Mouse (Mus musculus): ENCODE data around the gene Clcn3.
"Not testable (repeated sequence)": the region's sequence is repeated elsewhere in the genome, so short reads cannot be mapped to it uniquely, and the experiment has no call there.

Clcn3 gene

GRCm38 (mm10) chr8:60982701-60983687, at the start of gene Clcn3:
Gene Clcn3 (minus strand): TSS chr8:60983300.
- peak; percentile 97 for DNase-seq (ENCODE audit: inconsistent ontology term)

GRCm38 (mm10) chr8:60996468-60996867, 13.4 kb upstream of the Clcn3 start:
- no peak for DNase-seq (ENCODE audit: inconsistent ontology term)

- DNase-seq (ENCODE audit: inconsistent ontology term) = no peak
Observed at GRCm38 (mm10) chr8:60993639-60993986, 10.5 kb upstream of the Clcn3 start.

GRCm38 (mm10) chr8:60992910-60993638, 10.0 kb upstream of the Clcn3 start, which contains the start of gene Nek1:
Gene Nek1 (plus strand): TSS chr8:60993195.
- peak; percentile 99 for DNase-seq (ENCODE audit: inconsistent ontology term)

DNA sequence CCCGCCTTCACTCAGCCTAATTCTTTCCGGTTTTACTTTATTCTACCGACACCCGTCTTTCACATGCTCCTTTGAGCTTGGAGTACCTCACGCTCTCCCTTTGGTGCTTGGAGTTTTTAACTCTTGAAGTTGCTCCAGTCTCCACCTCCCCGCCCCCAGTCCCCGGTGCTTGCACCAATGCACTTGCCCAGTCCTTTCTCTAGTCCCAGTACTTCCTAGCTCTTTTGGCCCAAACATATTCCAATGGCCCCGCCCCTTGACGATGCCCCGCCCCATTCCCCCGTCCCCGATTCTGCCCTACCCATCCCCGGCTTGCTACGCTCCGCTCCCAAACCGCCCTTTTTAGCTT, 9.4 kb upstream of the Clcn3 start:
- peak; percentile 91 for DNase-seq (ENCODE audit: inconsistent ontology term)

DNA sequence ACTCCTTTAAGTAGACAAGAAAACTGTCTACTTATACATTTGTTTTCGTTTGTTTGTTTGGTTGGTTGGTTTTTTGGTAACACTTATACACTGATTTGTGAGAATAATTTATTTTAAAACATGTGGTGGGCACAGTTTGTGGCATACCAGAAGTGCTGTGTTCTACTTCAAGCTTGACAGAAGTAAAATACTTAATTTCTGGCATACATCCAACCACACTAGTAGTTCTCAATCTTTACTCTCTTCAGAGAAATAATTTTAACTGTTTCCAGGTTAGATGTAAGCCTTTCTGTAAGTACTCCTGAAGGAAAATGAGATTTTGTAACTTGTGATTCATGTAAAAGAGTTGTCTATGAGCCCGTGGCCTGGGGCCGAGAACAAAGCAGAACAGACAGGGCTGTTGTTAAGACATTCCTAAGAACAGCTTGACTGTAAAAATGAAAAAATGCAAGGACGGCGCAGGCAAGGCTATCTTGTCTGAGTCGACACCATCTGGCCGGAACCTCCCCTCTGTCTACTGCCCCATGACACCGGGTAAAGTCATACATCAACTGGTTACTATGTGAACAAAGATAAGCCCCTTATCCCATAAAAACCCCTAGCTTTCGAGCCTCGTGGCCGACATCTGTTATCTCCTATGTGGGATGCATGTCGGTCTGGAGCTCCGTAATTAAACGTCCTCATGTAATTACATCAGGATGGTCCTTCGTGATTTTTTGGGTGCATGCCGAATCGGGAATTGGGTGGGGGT, 1.3 kb upstream of the Clcn3 start:
- DNase-seq (ENCODE audit: inconsistent ontology term) = not testable (repeated sequence)

DNA sequence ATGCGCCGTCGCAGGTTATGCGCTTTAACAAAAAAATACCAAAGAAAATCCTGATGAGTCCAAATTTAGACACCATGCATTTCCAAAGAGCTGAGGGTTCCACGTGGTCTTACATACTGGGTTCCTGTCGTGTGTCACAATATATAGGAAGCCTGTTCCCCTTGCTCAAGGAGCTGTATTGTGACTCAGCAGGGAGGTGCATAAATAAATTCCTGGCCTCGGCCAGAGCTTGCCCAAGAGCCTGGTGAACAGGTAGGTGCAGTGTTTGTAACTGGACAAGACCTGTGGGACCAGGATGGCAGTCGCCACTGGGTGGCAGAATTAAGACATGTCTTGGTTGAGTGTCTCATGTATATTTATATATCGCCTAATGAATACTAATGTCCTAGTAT, 584 bp upstream of the Clcn3 start:
- DNase-seq (ENCODE audit: inconsistent ontology term) = peak; percentile 41

- DNase-seq (ENCODE audit: inconsistent ontology term) = no peak
Observed at GRCm38 (mm10) chr8:60981388-60981787, 1.7 kb downstream of the Clcn3 start.

DNA sequence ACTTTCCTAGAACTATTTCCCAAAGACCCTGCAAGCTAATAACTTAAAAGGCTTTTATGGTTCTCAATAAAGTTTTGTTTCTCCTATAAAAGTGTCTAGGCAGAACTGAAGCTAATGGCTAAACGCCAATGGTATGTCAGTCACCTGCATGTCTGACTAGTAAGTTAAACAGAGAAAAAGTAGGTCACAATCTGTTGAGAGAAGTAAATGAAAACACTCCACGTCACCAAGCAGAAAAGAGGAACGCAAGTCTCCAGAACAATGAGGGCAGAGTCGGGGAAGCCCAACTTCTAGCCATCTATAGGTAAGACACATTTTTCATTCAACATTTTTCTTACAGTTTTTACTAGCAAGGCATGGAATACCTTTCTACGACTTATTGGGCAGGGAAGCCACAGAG, 4.6 kb downstream of the Clcn3 start:
- no peak for DNase-seq (ENCODE audit: inconsistent ontology term)

- DNase-seq (ENCODE audit: inconsistent ontology term) = no peak
Observed at GRCm38 (mm10) chr8:60976818-60977217, 6.3 kb downstream of the Clcn3 start.

- DNase-seq (ENCODE audit: inconsistent ontology term) = no peak
Observed at GRCm38 (mm10) chr8:60974837-60975236, 8.3 kb downstream of the Clcn3 start.

DNA sequence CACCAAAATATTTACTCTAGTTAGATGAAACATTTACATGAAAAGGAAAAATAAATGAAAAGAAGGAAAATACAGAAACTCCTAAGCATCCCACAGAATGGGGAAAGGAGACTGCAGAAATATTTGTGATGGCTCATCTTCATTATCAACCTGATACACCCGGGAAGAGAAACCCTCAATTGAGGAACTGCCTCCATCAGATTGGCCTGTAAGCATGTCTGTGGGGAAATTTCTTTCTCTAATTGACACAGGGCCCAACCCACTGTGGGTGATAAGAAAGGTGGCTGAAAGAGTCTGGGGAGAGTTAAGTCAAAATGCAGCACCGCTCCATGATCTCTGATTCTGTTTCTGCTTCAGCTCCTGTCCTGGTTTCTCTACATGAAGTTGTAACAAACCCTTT, 9.7 kb downstream of the Clcn3 start:
- DNase-seq (ENCODE audit: inconsistent ontology term) = no peak

DNA sequence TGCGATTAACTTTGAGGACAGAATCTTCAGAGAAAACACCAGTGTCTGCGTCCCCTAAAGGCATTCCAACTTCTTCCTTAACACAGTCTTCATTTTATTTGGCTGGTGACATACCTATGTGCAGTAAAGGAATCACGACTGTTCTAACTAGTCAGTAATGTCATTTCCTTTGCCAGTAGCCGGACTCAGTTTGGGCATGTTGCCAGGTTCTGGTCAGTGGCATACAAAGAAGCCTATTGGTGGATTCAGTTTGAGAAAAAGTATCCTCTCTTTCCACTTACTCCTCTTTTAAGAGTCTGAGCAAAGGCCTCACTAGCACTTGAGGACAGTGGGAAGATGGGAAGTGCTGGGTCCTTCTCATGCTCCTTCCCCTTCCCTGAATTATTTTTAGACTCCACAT, 11.3 kb downstream of the Clcn3 start:
- peak; percentile 33 for DNase-seq (ENCODE audit: inconsistent ontology term)

DNA sequence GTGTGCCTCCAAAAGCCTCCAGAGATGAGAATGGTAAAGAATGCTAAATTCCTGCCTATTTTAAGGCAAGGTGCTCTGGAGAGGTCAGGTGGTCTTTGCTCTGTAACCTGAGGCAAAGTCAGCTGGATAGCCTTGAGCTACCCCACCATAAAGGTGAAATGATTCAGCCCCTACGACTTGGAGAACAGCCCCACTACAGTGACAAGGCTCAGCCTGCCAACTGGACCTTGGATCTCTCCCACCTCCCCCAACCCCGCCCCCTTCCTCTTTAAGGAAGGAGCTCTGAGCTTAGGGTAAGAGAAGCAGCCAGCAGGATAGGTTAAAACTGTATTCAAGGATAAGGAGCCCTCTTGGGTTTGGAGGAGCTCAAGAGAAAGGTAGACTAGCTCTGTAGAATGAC, 14.0 kb downstream of the Clcn3 start:
- DNase-seq (ENCODE audit: inconsistent ontology term) = no peak

DNA sequence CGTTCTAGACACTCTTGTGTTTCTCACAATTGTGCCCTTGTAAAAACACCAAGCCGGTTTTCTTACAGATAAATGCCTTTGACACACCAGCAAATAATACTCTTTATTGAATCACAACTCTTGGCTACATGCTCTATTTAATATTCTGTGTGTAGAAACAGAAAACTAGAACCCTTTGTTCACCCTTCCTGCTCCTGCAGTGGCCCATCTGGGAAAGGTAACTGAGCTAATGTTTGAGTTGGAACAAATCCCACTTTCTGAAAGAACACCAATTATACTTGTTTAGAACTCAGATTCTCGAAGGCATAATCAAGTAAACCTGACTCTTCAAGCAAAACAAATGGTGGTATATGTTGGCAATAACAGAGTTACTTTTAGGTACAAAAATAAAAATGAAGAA, 17.4 kb downstream of the Clcn3 start:
- no peak for DNase-seq (ENCODE audit: inconsistent ontology term)

DNA sequence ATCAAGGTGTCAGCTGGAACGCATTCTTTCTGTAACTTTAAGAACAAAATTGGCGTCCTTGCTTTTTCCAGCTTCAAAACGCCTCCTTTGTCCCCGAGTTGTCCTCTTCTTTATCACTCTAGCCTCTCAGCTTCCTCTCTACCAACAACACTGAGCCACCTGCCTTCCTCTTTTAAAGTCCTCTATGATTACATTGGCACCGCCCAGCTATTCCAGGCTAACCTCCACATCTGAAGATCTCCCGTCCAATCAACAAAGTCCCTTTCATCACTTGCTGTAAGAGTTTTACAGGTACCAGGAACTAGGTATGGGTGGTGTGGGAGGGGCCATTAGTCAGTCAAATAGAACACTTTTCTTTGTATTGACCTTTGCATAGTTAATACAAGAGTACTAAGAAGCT, 17.8 kb downstream of the Clcn3 start:
- no peak for DNase-seq (ENCODE audit: inconsistent ontology term)

GRCm38 (mm10) chr8:60964518-60964917, 18.6 kb downstream of the Clcn3 start:
- DNase-seq (ENCODE audit: inconsistent ontology term) = no peak

GRCm38 (mm10) chr8:60963931-60964330, 19.2 kb downstream of the Clcn3 start:
- no peak for DNase-seq (ENCODE audit: inconsistent ontology term)

DNA sequence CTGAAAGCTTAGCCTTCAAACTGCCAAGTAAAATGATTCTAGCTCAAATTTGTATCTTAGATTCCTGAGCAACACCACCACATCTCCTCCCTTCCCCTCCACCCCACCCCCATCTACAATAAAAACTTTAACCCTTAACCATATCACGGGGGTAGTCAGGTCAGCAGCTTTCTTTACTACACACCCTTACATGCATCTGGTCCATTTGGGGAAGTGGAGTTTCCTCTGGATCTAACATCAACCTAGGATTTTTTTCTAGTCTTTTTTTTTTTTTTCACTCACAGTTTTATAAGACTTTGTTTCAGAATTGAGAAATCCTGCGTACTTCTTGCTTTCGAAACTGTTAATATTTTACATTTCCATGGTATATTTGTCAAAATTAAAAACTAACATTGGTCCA, 20.3 kb downstream of the Clcn3 start:
- DNase-seq (ENCODE audit: inconsistent ontology term) = no peak

- no peak for DNase-seq (ENCODE audit: inconsistent ontology term)
Observed at GRCm38 (mm10) chr8:60956847-60957246, 26.3 kb downstream of the Clcn3 start.

DNA sequence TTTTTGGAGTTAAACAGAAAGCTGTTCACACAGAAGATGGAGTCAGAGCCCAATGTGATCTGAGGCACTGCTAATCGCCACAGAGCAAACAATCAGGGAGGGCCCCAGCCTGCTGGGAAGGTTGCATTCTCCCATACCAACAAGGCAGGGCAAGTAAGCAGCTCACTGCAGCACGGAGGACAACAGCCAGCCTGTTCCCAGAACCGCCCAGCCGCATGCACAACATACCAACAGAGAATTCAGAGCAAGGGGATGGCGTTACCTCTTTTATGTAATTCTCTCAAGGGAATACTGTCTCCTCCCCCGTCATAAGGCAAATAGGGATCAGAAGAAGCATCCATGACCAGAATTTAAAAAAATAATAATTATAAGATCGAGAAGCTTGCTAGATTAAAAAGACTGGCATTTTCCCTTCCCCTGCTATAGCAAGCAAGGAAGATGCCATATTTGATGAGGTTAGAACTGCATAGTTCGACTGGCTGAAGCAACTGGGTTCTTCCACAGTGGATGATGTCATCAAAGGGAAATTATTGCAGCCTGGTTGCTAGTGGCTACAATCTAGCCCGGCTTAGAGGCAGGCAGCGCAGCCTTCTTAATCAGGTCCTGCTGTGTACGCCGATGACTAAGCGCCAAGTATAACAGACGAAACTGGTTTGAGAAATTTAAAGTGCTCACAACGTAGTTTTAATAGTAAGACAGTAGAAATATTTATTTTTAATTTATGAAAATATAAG, 28.7 kb downstream of the Clcn3 start:
- DNase-seq (ENCODE audit: inconsistent ontology term) = peak; percentile 95

DNA sequence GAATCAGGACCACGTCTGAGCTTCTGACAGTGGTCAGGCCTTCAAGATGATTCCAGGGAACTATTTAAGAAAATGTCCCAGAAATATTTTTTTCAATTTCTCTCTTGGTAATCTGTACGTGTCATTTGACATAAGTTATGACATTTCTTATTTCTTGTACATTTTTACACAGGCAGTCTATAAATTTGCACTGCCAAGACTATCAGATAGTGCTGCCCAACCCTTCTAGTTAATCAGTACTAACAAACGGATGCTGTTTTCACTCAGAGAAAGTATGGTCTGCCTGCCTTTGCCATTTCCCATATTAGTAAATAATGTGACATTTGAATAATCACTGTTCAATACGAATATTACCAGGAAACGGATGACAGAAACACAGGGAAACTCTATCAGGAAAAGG, 30.3 kb downstream of the Clcn3 start:
- no peak for DNase-seq (ENCODE audit: inconsistent ontology term)
